Mouse (Mus musculus) bone marrow macrophage, adult 2 months (primary cell): Measurements from ENCODE around the gene Omd.

Source experiments
- CTCF ChIP-seq: IDR thresholded peaks from 2 replicates; pipeline ENCODE4 v1.5.1; 2012; ENCODE audit warnings: low read depth, mild to moderate bottlenecking, low read length, moderate library complexity
- POLR2A ChIP-seq: IDR thresholded peaks from 2 replicates; pipeline ENCODE4 v1.6.1; 2012; ENCODE audit warnings: mild to moderate bottlenecking, low read depth, low read length, borderline replicate concordance

- TF ChIP-seq POLR2A (no peak), CTCF (no peak)
Measured at GRCm38 (mm10) chr13:49618365-49618764, 36.1 kb downstream of the Omd start.
